Mouse (Mus musculus) CH12.LX (cell line): ENCODE results near the gene Kit. TPM values are rescaled to one million over a fixed set of nuclear protein-coding genes. Genes with fewer than 3 reads are reported as not detected.

Source experiments
- DNase-seq: peaks from one replicate; pipeline ENCODE4 v3.0.0-alpha.2; 2013; ENCODE audit errors: extremely low read depth
- H3K27ac ChIP-seq: 2 replicates; pipeline ENCODE4 v1.5.1; 2012; ENCODE audit warnings: low read depth, mild to moderate bottlenecking, control low read depth, moderate library complexity; ENCODE audit not compliant: insufficient read depth
- H3K27me3 ChIP-seq: replicated peaks from 2 replicates; pipeline ENCODE3; 2012; ENCODE audit warnings: inconsistent platforms
- H3K36me3 ChIP-seq, 2 experiments: replicated peaks in 1 of 2; 2 replicates each; pipeline versions ENCODE3 to v1.6.1; 2012; ENCODE audit warnings: inconsistent platforms in 1 of 2, low read length in 1 of 2, mild to moderate bottlenecking in 1 of 2, mixed read lengths in 1 of 2, moderate library complexity in 1 of 2; ENCODE audit not compliant: control insufficient read depth in 1 of 2, insufficient read depth in 1 of 2
- H3K4me1 ChIP-seq, 2 experiments: 2 replicates each; pipeline ENCODE4 v1.6.1; 2012; ENCODE audit warnings: inconsistent platforms in 1 of 2, moderate library complexity in 1 of 2; ENCODE audit not compliant: insufficient read depth in 2 of 2, control insufficient read depth in 1 of 2
- H3K4me2 ChIP-seq: 2 replicates; pipeline ENCODE4 v1.6.1; 2012; ENCODE audit warnings: low read depth, mild to moderate bottlenecking, control low read depth; ENCODE audit not compliant: poor library complexity, insufficient read depth, severe bottlenecking
- H3K4me3 ChIP-seq, 3 experiments: fragments of 150-350 bp in 1 of 3; sonication (generic) in 1 of 3; replicated peaks in 1 of 3; 2 replicates each; pipeline versions ENCODE3 to v1.5.1; 2011 to 2012; ENCODE audit warnings: low read depth in 2 of 3, low read length in 2 of 3, mild to moderate bottlenecking in 2 of 3, moderate library complexity in 2 of 3, control low read depth in 1 of 3, improper control_type of control experiment in 1 of 3, inconsistent platforms in 1 of 3, mixed read lengths in 1 of 3; ENCODE audit not compliant: poor library complexity in 1 of 3
- H3K79me2 ChIP-seq: replicated peaks from 2 replicates; pipeline ENCODE4 v1.6.1; 2012; ENCODE audit warnings: mild to moderate bottlenecking, moderate library complexity; ENCODE audit not compliant: control insufficient read depth, poor library complexity, insufficient read depth, severe bottlenecking; ENCODE audit errors: extremely low read depth
- H3K9ac ChIP-seq: 2 replicates; pipeline ENCODE4 v1.6.1; 2012; ENCODE audit warnings: low read depth, mild to moderate bottlenecking, control low read depth, moderate library complexity; ENCODE audit not compliant: insufficient read depth
- H3K9me3 ChIP-seq: replicated peaks from 2 replicates; pipeline ENCODE3; 2012; ENCODE audit warnings: low read length, inconsistent platforms, mixed read lengths
- BHLHE40 ChIP-seq: IDR thresholded peaks from 2 replicates; pipeline ENCODE4 v1.6.1; 2011; ENCODE audit warnings: mild to moderate bottlenecking, low read depth, low read length, improper control_type of control experiment
- CHD1 ChIP-seq: IDR thresholded peaks from 2 replicates; pipeline ENCODE4 v1.6.1; 2012; ENCODE audit warnings: low read depth, low read length, improper control_type of control experiment, inconsistent platforms
- CHD2 ChIP-seq: IDR thresholded peaks from 2 replicates; pipeline ENCODE4 v1.6.1; 2011; ENCODE audit warnings: low read length, improper control_type of control experiment
- ELF1 ChIP-seq: IDR thresholded peaks from 2 replicates; pipeline ENCODE4 v1.6.1; 2014; ENCODE audit warnings: low read depth, mild to moderate bottlenecking, inconsistent platforms, low read length, improper control_type of control experiment
- EP300 ChIP-seq: IDR thresholded peaks from 2 replicates; pipeline ENCODE4 v1.6.1; 2011; ENCODE audit warnings: low read length, improper control_type of control experiment
- GABPA ChIP-seq: IDR thresholded peaks from 2 replicates; pipeline ENCODE4 v1.6.1; 2012; ENCODE audit warnings: low read depth, low read length, improper control_type of control experiment, inconsistent platforms; ENCODE audit not compliant: insufficient replicate concordance
- HCFC1 ChIP-seq: IDR thresholded peaks from 2 replicates; pipeline ENCODE4 v1.6.1; 2012; ENCODE audit warnings: low read depth, mild to moderate bottlenecking, inconsistent platforms, low read length, improper control_type of control experiment
- JUN ChIP-seq: IDR thresholded peaks from 2 replicates; pipeline ENCODE4 v1.6.1; 2011; ENCODE audit warnings: low read depth, mild to moderate bottlenecking, low read length, improper control_type of control experiment, moderate library complexity; ENCODE audit not compliant: insufficient read depth
- JUND ChIP-seq: conservative IDR thresholded peaks from 2 replicates; pipeline ENCODE4 v1.6.1; 2011; ENCODE audit warnings: low read depth, low read length, improper control_type of control experiment
- MAZ ChIP-seq: IDR thresholded peaks from 2 replicates; pipeline ENCODE4 v1.6.1; 2012; ENCODE audit warnings: low read depth, mild to moderate bottlenecking, inconsistent platforms, low read length, improper control_type of control experiment, moderate library complexity
- MXI1 ChIP-seq: IDR thresholded peaks from 2 replicates; pipeline ENCODE4 v1.6.1; 2011; ENCODE audit warnings: mild to moderate bottlenecking, low read depth, low read length, improper control_type of control experiment
- MYC ChIP-seq: IDR thresholded peaks from 2 replicates; pipeline ENCODE4 v1.6.1; 2011; ENCODE audit warnings: low read depth, mild to moderate bottlenecking, improper control_type of control experiment, low read length
- NRF1 ChIP-seq: IDR thresholded peaks from 2 replicates; pipeline ENCODE4 v1.6.1; 2014; ENCODE audit warnings: low read depth, mild to moderate bottlenecking, inconsistent platforms, low read length, improper control_type of control experiment, moderate library complexity
- PAX5 ChIP-seq: IDR thresholded peaks from 2 replicates; pipeline ENCODE4 v1.6.1; 2012; ENCODE audit warnings: low read length, inconsistent platforms, mixed read lengths
- POLR2A ChIP-seq: IDR thresholded peaks from 2 replicates; pipeline ENCODE4 v1.6.1; 2011; ENCODE audit warnings: low read depth, mild to moderate bottlenecking, improper control_type of control experiment, low read length
- POLR2AphosphoS2 ChIP-seq: IDR thresholded peaks from 2 replicates; pipeline ENCODE4 v1.6.1; 2011; ENCODE audit warnings: low read depth, low read length, improper control_type of control experiment
- RCOR1 ChIP-seq: conservative IDR thresholded peaks from 2 replicates; pipeline ENCODE4 v1.6.1; 2012; ENCODE audit warnings: low read depth, mild to moderate bottlenecking, inconsistent platforms, low read length, improper control_type of control experiment
- SIN3A ChIP-seq: IDR thresholded peaks from 2 replicates; pipeline ENCODE4 v1.6.1; 2012; ENCODE audit warnings: low read length, improper control_type of control experiment, inconsistent platforms
- TBP ChIP-seq: conservative IDR thresholded peaks from 2 replicates; pipeline ENCODE4 v1.6.1; 2011; ENCODE audit warnings: low read depth, low read length, improper control_type of control experiment
- TCF12 ChIP-seq: IDR thresholded peaks from 2 replicates; pipeline ENCODE4 v1.6.1; 2014; ENCODE audit warnings: low read depth, mild to moderate bottlenecking, inconsistent platforms, low read length, improper control_type of control experiment
- UBTF ChIP-seq: IDR thresholded peaks from 2 replicates; pipeline ENCODE4 v1.6.1; 2012; ENCODE audit warnings: low read depth, mild to moderate bottlenecking, inconsistent platforms, low read length, improper control_type of control experiment, moderate library complexity
- USF2 ChIP-seq: conservative IDR thresholded peaks from 2 replicates; pipeline ENCODE4 v1.6.1; 2011; ENCODE audit warnings: low read depth, low read length, improper control_type of control experiment
- ZKSCAN1 ChIP-seq: IDR thresholded peaks from 2 replicates; pipeline ENCODE4 v1.6.1; 2012; ENCODE audit warnings: low read depth, inconsistent platforms, low read length, improper control_type of control experiment, borderline replicate concordance
- ZMIZ1 ChIP-seq: IDR thresholded peaks from 2 replicates; pipeline ENCODE4 v1.6.1; 2012; ENCODE audit warnings: low read depth, mild to moderate bottlenecking, inconsistent platforms, low read length, improper control_type of control experiment
- ZNF384 ChIP-seq: IDR thresholded peaks from 2 replicates; pipeline ENCODE4 v1.6.1; 2012; ENCODE audit warnings: low read depth, low read length, improper control_type of control experiment, inconsistent platforms
- dilution Hi-C: fragments of 300-500 bp; cut with MboI; formaldehyde crosslinking; loops from 2 replicates; pipeline ENCODE4 v1.14.3; 2020; ENCODE audit warnings: low sequenced_read_pairs; ENCODE audit not compliant: extremely low pct_unique_long_range_greater_than_20kb, extremely low pct_ligation_motif_present
- in situ Hi-C: fragments of 300-500 bp; cut with MboI; formaldehyde crosslinking; loops from 3 replicates; pipeline ENCODE4 v1.14.3; 2019; ENCODE audit warnings: low sequenced_read_pairs, low pct_ligation_motif_present, low pct_unique_long_range_greater_than_20kb, mixed read lengths
- polyA plus RNA-seq: library from polyadenylated mRNA; unstranded; fragments of >175 nt; gene quantifications from 2 replicates; pipeline ENCODE4 v1.2.1, GENCODE M21; 2012; ENCODE audit warnings: low read depth; ENCODE audit not compliant: insufficient read length
- total RNA-seq, 2 experiments: library from RNA; depleted of rRNA; stranded (reverse); fragments of 300-350 nt in 1 of 2; fragments of >200 nt in 1 of 2; gene quantifications; 2 replicates each; pipeline ENCODE4 v1.2.3; 2012 to 2014

The Kit gene
- total and polyA plus RNA-seq, 3 experiments: 0.13 to 0.64 TPM; not detected in 1

- Histone ChIP-seq H3K9ac (no peak overlapping the region), H3K9me3 (peaks cover 38% of the 10 kb centered on the region), H3K4me2 (no peak overlapping the region), H3K36me3 (no peaks in the 10 kb centered on the region), H3K27ac (no peak overlapping the region), H3K27me3 (no peaks in the 10 kb centered on the region), H3K4me3 (no peak overlapping the region), H3K79me2 (no peaks in the 10 kb centered on the region), H3K4me1 (peaks cover 0 to 8% of the 10 kb centered on the region in 2 experiments; a peak in 2 of 4 replicates)
- in situ Hi-C loops: no loop called here
- no peak for DNase-seq
- dilution Hi-C loops: no loop called here
- TF ChIP-seq RCOR1 (no peak), MXI1 (no peak), PAX5 (no peak), HCFC1 (no peak), ZMIZ1 (no peak), NRF1 (no peak), ZNF384 (no peak), POLR2AphosphoS2 (no peak), MAZ (no peak), SIN3A (no peak)
These were observed 16.9 kb downstream of the Kit start for GRCm38 (mm10) chr5:75591567-75591966.

- peaks cover 42% of the 10 kb centered on the region for H3K9me3 ChIP-seq
- dilution Hi-C loops: no loop called here
- H3K4me2 ChIP-seq: no peak overlapping the region
These were observed 20.6 kb downstream of the Kit start for GRCm38 (mm10) chr5:75595319-75595718.

More at GRCm38 (mm10) chr5:75595319-75595718, 20.6 kb downstream of the Kit start:
- no peak for TF ChIP-seq UBTF
- TF ChIP-seq GABPA: no peak
- TF ChIP-seq CHD2: no peak
- TF ChIP-seq POLR2AphosphoS2: no peak
- no peak for TF ChIP-seq PAX5
- no peak for TF ChIP-seq USF2
- TF ChIP-seq CHD1: no peak
- TF ChIP-seq JUN: no peak
- TF ChIP-seq ZKSCAN1: no peak
- no peak for TF ChIP-seq ZNF384
- no peak for TF ChIP-seq EP300
- no peak for TF ChIP-seq POLR2A
- TF ChIP-seq HCFC1: no peak
- TF ChIP-seq TBP: no peak
- TF ChIP-seq JUND: no peak
- TF ChIP-seq TCF12: no peak
- no peak for TF ChIP-seq BHLHE40
- TF ChIP-seq ELF1: no peak
- TF ChIP-seq MYC: no peak
- Histone ChIP-seq H3K4me3 (no peak overlapping the region), H3K79me2 (no peaks in the 10 kb centered on the region), H3K4me1 (peaks cover 0 to 8% of the 10 kb centered on the region in 2 experiments; a peak in 2 of 4 replicates), H3K9ac (no peak overlapping the region), H3K36me3 (no peaks in the 10 kb centered on the region), H3K27ac (no peak overlapping the region), H3K27me3 (no peaks in the 10 kb centered on the region)
- in situ Hi-C loops: no loop called here
- DNase-seq: no peak
